Mouse (Mus musculus) adipocyte (in vitro differentiated cells): ENCODE measurements around the gene Dnah9.

Experiments used
- DNase-seq: peaks from one replicate; pipeline ENCODE4 v3.0.0-alpha.2; 2016; ENCODE audit warnings: low spot score

Dnah9 gene

DNA sequence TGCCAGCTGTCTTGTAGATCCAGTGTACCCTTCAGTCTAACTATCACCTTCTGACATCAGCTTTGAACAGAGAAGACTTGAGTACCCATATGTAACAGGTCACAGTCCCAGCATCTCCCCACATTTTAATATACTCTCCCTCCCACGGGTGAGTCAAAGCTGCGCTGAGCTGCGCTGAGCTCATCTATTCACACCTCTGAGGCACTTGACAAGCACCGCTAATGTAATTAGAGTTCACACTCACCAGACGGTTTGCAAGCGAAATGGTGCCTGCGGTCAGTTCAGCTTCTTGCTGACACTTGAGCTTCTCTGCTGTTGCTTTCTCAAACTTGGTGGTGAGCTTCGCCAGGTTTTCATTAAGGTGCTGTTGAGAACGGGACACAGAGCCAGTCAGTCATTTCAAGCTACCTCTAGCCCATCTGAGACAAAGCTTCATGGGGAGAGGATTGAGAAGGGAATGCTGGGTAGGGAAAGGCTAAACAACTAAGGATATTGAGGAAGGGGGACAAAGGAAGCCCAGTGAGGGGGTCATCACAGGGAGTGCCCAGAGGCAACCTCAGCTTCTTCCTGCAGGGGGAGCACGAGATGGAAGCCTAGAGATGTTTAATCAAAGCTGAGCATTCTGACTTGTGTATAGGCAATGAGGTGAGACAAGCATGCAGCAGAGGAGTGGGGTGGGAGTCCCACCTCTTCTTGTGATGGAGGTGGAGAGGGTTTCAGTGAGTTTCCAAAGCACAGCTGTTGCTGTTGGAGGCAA lies 249.7 kb downstream of the Dnah9 start:
- DNase-seq = no peak

GRCm38 (mm10) chr11:65909195-65909594 lies 259.2 kb downstream of the Dnah9 start:
- no peak for DNase-seq

DNA sequence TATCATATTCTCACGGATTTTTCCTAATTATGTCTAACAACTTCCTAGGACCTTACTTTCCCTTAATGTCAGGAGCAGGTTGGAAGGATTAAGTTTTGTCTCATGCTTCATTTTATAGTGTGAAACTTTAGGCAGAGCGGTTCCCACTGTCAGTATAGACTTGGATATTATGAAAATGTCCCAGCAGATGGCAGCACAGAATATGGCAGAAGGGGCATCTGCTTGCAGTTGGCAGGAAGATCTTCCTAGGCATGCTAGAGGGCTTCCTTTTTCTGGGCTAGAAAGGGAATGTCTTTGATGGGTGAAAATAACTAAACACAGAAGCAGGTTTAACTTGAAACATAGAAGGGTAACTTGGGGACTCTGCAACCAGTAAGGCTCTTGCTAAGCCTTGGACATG lies 262.9 kb downstream of the Dnah9 start:
- peak; percentile 18 for DNase-seq

DNA sequence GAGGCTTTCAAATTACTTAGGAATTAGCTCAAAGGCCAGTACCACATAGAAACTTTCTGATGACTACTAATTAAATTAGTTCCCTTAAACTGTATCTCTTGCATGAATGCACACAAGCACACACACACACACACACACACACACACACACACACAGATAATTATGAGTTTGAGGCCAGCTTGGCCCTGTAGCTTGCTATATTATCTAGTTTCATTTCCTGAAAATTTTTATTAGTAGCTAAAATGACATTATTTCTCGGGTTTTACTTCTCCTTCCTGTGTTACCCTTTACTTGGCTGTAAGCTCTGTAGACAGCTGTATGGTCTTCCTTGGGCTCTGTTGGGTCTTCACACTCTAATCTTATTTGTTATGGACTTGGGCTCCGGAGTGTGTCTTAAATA lies 264.4 kb downstream of the Dnah9 start:
- DNase-seq = no peak

DNA sequence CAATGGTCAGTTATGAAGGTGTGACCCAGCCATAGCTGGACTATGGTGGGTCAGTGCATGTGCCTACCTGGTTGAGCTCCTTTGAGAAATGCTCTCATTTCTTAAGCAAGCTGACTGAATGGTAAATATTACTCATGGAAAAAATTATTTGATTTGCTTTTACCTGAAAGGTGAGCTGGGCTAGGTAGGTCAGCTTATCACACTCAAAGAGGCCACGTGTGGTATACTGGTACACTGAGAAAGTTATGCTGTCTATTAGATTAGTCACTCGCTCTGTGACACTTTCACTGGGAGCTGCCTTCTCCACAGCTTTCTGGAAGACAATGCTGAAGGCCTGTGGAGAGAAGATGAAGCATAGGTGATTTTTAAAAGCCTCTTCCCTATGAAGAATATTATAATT lies 286.9 kb downstream of the Dnah9 start:
- DNase-seq = no peak

- DNase-seq = no peak
Measured at GRCm38 (mm10) chr11:65877146-65877775, 291.1 kb downstream of the Dnah9 start.

DNA sequence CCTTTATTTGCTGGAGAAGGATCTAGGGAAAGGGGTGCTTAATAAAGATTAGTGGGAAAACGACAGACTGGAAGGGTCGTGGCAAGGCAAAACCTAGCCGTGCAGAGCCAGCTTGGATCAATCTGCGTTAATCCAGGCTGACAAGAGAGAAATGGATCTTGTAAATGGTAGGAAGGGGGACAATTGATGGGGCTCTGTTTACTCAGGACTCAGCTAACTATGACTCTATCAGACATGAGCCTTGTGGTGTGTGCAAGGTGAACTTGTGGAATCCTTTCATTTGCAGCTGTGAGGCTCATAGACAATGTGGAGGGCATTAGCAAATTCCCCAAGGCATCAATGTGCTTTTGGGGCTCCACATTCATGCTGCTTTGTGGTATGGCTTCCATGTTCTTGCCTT lies 306.9 kb downstream of the Dnah9 start:
- no peak for DNase-seq

DNA sequence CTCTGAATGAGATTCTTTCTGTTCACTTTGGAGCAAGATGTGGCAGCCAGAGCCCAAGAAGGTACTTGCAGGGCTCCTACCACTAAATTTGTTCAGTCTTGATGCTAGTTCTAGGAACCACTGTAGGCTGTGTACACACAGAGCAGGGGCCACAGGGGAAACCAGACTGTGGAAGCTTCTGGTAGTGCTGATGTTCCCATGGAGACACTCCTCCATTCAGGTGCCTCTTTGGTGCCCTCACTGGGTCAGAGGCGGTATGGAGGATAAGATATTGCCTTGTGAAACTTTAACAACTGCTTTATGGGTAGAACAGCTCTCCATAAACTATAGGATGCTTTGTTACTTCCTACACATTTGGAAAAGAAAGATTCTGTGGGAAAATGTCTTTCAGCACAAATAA lies 316.3 kb downstream of the Dnah9 start:
- peak; percentile 33 for DNase-seq

DNA sequence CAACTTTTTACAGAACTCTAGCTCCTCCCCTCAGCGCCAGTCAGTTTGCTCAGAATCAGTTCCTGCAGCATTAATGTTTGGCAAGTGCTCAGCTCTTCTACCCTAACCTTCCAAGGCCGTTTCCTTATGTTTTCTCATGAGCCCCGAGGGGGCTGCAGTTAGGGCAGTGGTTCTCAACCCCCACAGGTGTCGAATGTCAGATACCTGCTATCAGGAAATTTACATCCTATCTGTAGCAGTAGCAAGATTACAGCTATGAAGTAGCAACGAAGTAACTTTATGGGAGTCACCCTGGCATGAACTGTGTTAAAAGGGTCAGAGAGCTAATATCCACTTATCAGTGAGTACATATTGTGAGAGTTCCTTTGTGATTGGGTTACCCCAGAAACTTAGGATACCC lies 321.9 kb downstream of the Dnah9 start:
- DNase-seq = no peak

GRCm38 (mm10) chr11:65838999-65839398 lies 329.4 kb downstream of the Dnah9 start:
- DNase-seq = no peak

GRCm38 (mm10) chr11:65824556-65824955 lies 343.8 kb downstream of the Dnah9 start:
- DNase-seq = peak; percentile 54

DNA sequence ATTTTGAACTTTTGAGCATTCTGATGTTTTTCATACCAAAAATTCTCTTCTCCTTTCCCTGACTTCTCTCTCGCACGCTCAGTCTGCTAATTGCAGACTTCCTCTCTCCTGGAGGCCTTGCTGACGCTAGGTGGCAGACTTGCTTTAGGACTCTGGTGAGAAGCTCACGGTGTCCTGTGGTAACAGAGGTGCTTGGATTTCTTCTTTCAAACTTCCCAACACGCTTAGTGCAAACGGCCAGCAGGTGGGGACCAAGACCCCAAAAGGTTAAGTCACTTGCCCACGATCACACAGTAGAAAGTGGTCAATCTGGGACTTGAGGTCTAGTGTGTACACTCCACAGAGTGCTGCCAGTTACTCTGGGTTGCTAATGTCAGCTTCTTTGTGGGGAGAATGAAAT lies 347.5 kb downstream of the Dnah9 start:
- no peak for DNase-seq

GRCm38 (mm10) chr11:65820280-65820679 lies 348.1 kb downstream of the Dnah9 start:
- no peak for DNase-seq

DNA sequence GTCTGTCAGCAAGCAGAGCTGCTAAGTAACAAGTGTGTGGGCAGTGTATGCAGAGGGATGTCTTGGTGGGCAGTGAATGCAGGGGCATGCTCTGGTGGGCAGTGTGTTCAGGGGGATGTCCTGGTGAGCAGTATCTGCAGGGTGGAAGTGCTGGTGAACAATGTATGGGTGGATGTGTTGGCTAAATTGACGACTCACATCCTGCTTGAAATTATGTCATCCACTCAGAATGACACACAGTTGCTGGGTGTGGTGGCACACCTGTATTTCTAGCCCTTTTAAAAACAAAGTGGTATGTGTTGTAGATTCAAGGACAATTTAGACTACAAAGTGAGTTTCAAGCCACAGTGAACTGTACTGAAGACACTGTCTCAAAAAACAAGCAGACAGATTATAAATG lies 350.2 kb downstream of the Dnah9 start:
- DNase-seq = no peak

DNA sequence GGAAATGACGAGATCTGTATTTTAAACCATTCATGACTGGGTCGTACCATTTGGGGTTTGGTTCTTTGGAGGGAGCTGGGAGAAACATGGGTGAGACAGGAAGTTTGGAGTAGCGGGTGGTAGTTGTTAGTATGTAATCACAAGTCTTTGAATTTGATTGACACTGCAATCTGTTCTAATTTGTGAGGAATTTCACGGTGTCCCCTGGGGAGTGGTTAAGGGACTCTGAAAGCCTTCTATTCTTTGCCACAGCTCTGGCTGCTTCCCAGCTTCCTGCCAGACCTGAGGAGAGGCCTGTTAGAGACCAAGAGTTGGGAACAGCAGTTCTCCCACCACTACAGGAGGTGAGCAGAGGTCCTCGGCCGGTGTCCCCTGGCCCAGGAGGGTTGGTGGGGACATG lies 352.1 kb downstream of the Dnah9 start:
- no peak for DNase-seq

GRCm38 (mm10) chr11:65814381-65814780 lies 354.0 kb downstream of the Dnah9 start:
- DNase-seq = no peak

- no peak for DNase-seq
Measured at GRCm38 (mm10) chr11:65812088-65812487, 356.3 kb downstream of the Dnah9 start.

- DNase-seq = no peak
Measured at GRCm38 (mm10) chr11:65807601-65808000, 360.8 kb downstream of the Dnah9 start.

- DNase-seq = peak; percentile 92
Measured at GRCm38 (mm10) chr11:65806909-65807504, 361.3 kb downstream of the Dnah9 start, which contains the start of gene Zkscan6. Gene Zkscan6, plus strand, starts transcription at chr11:65807175.

DNA sequence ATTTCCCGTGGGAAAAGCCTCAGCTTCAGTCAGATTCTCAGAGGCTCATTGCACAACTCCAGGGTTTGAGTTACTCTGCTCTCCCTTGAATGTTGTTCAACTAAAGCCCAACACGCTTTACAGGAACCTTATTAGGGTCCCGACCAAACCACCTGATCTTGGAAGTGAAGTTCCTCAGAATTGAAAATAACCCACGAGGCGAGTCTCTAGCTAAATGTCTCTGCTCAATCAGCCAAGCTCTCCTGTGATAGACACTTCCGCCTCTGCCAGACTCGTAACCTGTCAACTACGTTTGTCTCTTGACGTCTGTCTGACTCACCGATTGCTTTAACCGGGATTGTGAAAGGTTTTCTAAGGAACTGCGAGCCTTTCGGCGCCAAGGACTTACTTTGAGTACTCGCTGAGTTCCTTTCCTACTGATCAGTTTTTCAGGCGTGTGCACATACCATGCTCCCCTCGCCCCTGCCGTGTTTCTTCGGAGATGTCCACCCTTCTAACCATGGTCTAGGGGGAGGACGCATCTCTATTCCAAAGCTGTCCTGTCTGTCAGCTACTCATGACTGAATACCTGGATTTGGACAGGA lies 361.9 kb downstream of the Dnah9 start:
- peak; percentile 72 for DNase-seq

GRCm38 (mm10) chr11:65801899-65802298 lies 366.5 kb downstream of the Dnah9 start:
- DNase-seq = no peak

DNA sequence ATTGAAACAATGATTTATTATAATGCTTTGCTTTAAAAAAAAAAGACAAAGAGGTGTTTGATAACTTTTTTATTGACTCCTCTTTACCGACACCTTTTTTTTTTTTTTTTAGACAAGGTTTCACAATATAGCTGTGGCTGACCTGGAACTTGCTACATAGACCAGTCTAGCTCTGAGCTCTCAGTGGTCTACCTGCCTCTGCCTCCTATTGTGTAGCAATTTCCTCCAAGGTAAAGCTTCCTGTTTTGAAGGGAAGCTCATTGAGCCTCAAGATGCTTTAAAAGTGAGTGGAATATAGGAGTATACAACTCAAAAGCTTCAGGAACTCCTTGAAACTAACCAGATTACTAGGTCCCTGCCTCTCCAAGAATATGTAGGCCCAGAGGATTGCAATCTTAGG lies 372.5 kb downstream of the Dnah9 start:
- DNase-seq = no peak
